Mouse (Mus musculus) cortical plate, adult 2 months (tissue): ENCODE measurements at regions not wholly inside any gene's neighbourhood (a gene's known extent, or its start where the extent isn't known, plus 50 kb on each side); places are given as distances from the start of the nearest gene placed in this dataset.

Experiments used
- CTCF ChIP-seq: fragments of 200-500 bp; IDR thresholded peaks from 2 replicates; pipeline ENCODE4 v1.5.1; 2011; ENCODE audit warnings: mild to moderate bottlenecking, control low read depth, low read length; ENCODE audit not compliant: insufficient read depth; ENCODE audit errors: extremely low read depth
- POLR2A ChIP-seq: fragments of 200-500 bp; IDR thresholded peaks from 2 replicates; pipeline ENCODE4 v1.6.1; 2011; ENCODE audit warnings: mild to moderate bottlenecking, low read length, control low read depth; ENCODE audit not compliant: insufficient read depth; ENCODE audit errors: extremely low read depth

DNA sequence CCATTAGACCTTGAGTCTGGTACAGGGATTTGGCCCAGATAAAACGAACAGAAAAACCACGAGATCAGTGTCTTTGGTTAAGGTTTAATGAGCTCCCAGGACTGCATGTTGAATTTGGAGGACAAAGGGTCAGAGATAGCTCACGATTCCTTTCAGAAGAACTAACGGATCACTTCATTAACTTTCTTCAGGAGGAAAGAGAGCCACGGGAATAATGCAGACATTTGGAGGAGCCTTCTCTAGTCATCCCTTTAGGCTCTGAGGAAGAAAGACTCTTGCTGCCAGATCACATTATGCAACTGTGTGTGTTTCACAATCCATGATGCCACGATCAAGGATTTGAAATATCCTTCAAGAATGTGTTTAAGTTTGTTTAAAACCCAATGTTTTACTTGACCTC lies 83.7 kb upstream of the Gm12728 start:
- TF ChIP-seq POLR2A (no peak), CTCF (no peak)
